Mouse (Mus musculus): ENCODE results near the gene Fgf14. TPM values are rescaled to one million over a fixed set of nuclear protein-coding genes. Genes with fewer than 3 reads are reported as not detected.

Fgf14 gene
- under 1 TPM in 1 of 2 experiments, not detected in 1; 0.39 TPM for polyA plus RNA-seq (2017; shearing (Covaris generic))

DNA sequence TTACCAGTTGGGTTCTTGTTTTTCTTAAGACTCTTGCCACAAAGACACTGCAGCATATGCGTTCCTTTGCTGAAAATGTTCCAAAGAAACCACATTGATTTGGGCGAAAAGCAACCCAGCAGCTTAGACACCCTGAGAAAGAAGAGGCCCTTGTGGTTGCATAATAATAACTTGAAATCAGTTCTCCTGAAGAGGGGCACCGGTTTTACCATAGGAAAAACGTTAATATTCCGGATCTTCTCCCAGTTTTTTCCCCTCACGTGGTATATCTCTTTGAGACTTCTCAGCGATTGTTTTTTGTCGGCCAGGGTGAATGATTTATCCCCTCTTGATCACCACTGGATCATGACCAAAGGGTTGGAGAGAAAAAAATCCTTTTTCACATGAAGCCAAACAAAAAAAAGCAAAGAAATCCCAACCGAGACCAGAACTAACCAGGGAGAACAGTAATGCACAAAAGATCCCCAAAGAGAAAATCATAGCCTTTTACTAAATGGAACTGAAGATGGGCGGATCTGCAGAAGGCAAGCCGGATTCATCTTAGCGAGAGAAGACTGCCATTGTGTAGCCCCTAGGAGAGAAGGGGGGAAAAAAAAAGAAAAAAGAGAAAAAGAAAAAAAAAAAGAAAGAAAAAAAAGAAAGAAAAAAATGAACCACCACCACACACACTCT, at the start of gene Fgf14:
Fgf14 (minus strand) TSS at position 622 of the 672 bp plus-strand sequence.

